Mouse (Mus musculus): ENCODE data around the gene Tubb2b. TPM values are rescaled to one million over a fixed set of nuclear protein-coding genes. Genes with fewer than 3 reads are reported as not detected.
A peak's percentile ranks its signal among the peaks of the same experiment; 100 is the strongest.

Tubb2b gene
- polyA plus RNA-seq, 1 experiment, result not detected

DNA sequence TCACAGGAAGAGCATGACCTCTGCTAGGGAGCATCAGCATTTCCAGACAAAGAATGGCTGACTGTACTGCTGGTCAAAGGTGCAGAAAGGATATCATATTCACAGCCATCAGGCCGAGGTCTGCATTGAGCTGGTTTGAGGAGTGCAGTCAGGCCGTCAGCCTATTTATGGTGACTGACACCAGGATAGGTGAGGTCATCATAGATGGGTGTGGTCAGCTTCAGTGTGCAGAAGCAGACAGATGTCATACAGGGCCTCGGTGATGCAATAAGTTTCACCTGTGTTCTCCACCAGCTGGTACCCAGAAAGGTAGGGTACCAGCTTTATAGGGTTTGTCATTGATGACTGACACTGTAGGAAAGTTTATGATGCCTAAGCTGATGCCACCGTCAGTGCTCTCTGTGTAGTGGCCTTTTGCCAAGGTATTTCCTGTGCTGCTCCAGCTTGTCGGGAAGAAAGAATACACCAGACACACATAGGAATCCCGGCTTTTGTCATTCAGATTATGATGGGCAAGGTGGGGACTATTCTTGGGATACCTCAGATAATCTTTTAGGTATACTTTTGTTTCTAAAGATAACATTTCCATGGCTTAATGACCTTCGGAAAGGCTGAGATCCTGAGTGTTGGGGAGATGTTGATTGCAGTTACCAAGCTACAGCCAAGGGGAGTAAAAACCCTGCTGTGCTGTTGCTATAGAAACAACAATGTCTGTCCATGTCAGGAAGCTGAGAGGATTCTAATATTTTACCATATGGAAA, 43.0 kb downstream of the Tubb2b start:
- TF ChIP-seq POLR2A (IDR thresholded peaks at IDR 0.05; ENCODE audit: insufficient read depth, low read depth, low read length) (no peak), CTCF (IDR thresholded peaks at IDR 0.05; ENCODE audit: insufficient read depth, low read depth, low read length) (no peak)
- peaks cover 14% of the 10 kb centered on the region for H3K4me1 ChIP-seq (ENCODE audit: control insufficient read depth, insufficient read depth, low read length)
- 42% methylated on average over 7 of the region's 7 CpGs for WGBS

DNA sequence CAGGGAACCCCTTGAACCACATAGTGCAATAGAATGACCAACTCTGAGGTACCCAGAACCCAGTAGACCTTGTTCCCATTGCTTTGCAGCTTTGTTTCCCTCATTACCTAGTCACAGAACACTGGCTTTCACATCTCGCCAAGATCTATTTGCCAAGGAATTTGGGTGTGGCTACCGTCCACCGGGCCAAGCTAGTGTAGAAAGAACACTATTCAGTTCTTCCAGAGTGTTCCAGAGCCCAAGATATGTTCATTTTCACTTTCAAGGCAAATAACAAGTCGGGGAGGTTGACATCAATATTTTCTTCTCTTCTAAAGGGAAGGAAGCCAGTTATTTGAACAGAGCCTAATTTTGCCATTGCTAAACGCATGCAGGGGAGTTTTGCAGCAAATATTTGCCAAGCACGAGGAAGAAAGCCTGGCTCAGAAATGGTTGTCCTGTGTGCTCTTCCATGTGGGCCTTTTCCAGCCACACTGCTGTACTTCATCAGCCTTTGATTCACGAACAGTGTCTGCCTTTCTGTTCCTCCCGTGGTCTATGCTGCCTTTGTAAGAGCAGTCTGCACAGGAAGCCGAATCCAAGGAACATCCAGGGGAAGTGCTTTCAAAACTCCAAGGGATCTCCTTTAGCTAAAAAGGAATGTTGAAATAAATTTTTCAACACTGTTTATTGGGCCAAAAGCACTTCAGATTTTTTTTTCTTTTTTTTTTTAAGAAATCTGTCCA, 46.1 kb downstream of the Tubb2b start:
- TF ChIP-seq POLR2A (IDR thresholded peaks at IDR 0.05; ENCODE audit: insufficient read depth, low read depth, low read length) (no peak), CTCF (IDR thresholded peaks at IDR 0.05; ENCODE audit: insufficient read depth, low read depth, low read length) (no peak)
- WGBS, result 31% methylated on average over 9 of the region's 9 CpGs
- Histone ChIP-seq H3K4me3 (ENCODE audit: insufficient read depth, low read depth, low read length) (no peak overlapping the region), H3K4me1 (ENCODE audit: control insufficient read depth, insufficient read depth, low read length) (peaks cover 16% of the 10 kb centered on the region), H3K27ac (ENCODE audit: insufficient read depth, low read depth, low read length) (peak overlapping the region; percentile 12; the same call in 1 of the 2 replicates)

More for the DNA sequence above, 43.0 kb downstream of the Tubb2b start:
- Histone ChIP-seq H3K27ac (ENCODE audit: insufficient read depth, low read depth, low read length) (peak overlapping the region; percentile 75), H3K4me3 (ENCODE audit: insufficient read depth, low read depth, low read length) (no peak overlapping the region)

DNA sequence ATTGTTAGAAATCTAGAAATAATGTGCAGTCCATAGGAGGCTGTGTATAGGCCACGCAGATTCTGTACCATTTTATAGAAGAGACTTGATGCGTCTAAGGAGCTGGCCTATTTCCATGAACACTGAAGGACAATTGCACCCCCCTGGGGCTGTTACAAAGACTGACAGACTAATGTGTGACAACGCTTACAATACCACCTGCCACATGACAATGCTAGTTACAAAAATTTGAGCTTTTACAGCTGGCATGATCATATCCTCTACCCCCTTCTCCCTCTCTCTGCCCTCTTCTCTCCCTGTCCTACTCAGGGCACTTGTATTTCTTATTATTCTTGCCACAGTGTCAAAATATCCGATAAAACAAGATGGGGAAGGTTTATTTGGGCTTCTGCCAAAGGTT, 48.3 kb downstream of the Tubb2b start:
- 87% methylated on average over 4 of the region's 4 CpGs for WGBS
- Histone ChIP-seq H3K4me3 (ENCODE audit: insufficient read depth, low read depth, low read length) (no peak overlapping the region), H3K27ac (ENCODE audit: insufficient read depth, low read depth, low read length) (no peak overlapping the region), H3K4me1 (ENCODE audit: control insufficient read depth, insufficient read depth, low read length) (peaks cover 10% of the 10 kb centered on the region)
- no peak for TF ChIP-seq POLR2A (IDR thresholded peaks at IDR 0.05; ENCODE audit: insufficient read depth, low read depth, low read length)
- TF ChIP-seq CTCF (IDR thresholded peaks at IDR 0.05; ENCODE audit: insufficient read depth, low read depth, low read length), result no peak

DNA sequence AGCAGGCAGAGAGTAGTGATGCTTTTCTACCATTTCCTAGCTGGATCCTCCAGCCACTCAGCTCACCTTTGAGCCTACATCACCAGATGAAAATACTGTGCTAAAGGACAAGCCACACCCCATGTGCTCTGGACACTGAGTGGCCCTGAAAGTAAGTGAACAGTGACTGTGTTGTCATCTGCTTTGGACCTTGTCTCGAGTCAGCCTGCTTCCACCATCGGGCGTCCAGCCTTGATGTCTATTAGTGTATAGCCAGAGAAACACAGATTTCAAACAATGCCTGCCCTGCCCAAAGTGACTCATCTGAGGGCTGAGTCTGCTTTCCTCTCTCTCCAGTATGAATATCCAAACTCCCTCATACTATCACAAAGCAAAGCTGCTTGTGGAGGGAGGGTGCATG, 50.5 kb downstream of the Tubb2b start:
- Histone ChIP-seq H3K27ac (ENCODE audit: insufficient read depth, low read depth, low read length) (no peak overlapping the region), H3K4me3 (ENCODE audit: insufficient read depth, low read depth, low read length) (no peak overlapping the region), H3K4me1 (ENCODE audit: control insufficient read depth, insufficient read depth, low read length) (peaks cover 13% of the 10 kb centered on the region)
- TF ChIP-seq POLR2A (IDR thresholded peaks at IDR 0.05; ENCODE audit: insufficient read depth, low read depth, low read length), result no peak
- no peak for TF ChIP-seq CTCF (IDR thresholded peaks at IDR 0.05; ENCODE audit: insufficient read depth, low read depth, low read length)
- WGBS, result 42% methylated on average over 3 of the region's 3 CpGs

DNA sequence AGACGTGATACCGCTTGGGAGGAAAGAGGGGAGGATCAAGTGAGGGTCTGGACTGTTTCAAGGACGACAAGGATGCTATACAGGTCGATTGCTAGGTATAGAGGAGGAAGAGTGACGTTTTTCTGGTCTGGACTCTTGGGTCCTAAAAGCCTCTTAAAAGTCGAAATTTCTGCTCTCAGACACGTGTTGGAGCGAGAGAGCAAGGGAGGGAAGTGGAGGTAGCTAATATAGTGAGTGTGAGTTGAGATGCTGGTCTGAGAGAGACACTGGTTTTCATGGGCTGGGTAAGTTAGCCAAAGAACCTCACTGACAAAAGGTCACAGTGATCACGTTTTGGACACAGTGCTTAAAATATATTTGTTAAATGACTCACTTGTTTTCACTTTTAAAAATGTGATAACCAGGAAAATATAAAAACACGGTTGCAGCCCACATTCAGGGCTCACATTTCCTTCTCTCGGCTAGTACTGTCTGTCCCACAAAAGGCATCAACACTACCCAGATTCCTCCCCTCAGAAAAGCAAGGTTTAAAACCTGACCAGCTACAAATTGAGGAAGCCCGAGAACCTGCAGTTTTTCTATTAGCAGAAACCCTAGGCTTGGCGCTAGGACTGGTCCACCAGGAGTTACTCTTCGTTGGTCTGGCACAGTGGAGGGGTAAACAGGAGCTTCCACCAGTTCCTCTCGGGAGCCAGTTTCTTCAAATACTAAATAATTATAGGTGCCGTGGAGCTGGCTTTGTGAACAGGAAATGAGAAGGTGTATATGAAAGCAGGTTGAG, 51.6 kb downstream of the Tubb2b start:
- WGBS, result 38% methylated on average over 16 of the region's 16 CpGs
- TF ChIP-seq POLR2A (IDR thresholded peaks at IDR 0.05; ENCODE audit: insufficient read depth, low read depth, low read length) (no peak), CTCF (IDR thresholded peaks at IDR 0.05; ENCODE audit: insufficient read depth, low read depth, low read length) (no peak)
- H3K4me3 ChIP-seq (ENCODE audit: insufficient read depth, low read depth, low read length), result peak overlapping the region; percentile 86; the same call in 1 of the 2 replicates
- peaks cover 16% of the 10 kb centered on the region for H3K4me1 ChIP-seq (ENCODE audit: control insufficient read depth, insufficient read depth, low read length)
- H3K27ac ChIP-seq (ENCODE audit: insufficient read depth, low read depth, low read length), result peak overlapping the region; percentile 70; the same call in 1 of the 2 replicates

DNA sequence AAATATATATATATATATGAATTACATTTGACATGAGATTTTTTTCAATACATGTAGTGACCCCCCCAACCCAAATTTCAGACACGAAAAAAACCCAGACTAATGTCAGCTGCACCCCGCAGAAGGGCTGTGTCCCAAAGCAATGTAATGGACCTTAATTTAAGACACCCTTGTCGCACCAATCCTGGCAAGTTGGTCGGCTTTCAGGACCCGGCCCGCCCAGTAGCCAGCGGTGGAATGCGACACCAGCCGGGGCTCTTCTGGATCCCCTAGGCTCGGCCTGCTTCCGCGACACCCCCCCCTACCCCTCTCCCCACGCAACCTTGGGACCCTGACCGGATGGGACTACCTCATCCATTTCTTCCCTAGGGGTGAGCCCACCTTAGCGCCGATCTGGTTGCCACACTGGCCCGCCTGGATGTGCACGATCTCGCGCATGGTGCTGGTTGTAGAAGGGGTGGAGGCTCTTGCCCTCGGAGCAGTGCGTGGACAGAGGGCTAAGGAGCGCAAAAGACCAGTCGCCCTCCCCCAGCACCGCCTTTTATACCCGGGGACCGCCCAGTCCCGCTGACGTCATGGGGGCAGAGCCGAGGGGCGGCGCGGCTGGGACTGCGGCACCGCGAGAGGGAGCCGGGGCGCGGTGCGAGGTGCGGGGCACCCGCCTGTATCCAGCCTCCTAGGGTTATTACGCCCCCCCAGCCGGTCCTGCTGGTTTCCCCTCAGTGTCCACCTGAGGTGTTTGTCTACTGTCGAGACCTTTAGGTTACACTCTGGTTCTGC, 52.6 kb downstream of the Tubb2b start, which contains the start of gene Tubb2a:
Gene Tubb2a, minus strand, starts transcription at position 516 of the 780 bp plus-strand sequence.
- Histone ChIP-seq H3K27ac (ENCODE audit: insufficient read depth, low read depth, low read length) (peak within 1 kb of the TSS; percentile 90), H3K4me3 (ENCODE audit: insufficient read depth, low read depth, low read length) (peak within 1 kb of the TSS; percentile 86), H3K4me1 (ENCODE audit: control insufficient read depth, insufficient read depth, low read length) (peaks cover 16% of the 10 kb centered on the region)
- WGBS, result under 1% methylated on average over 45 of the region's 45 CpGs
- TF ChIP-seq POLR2A (IDR thresholded peaks at IDR 0.05; ENCODE audit: insufficient read depth, low read depth, low read length), result peak; percentile 99
- TF ChIP-seq CTCF (IDR thresholded peaks at IDR 0.05; ENCODE audit: insufficient read depth, low read depth, low read length), result peak; percentile 20

Other genes with a start within 250 kb of the Tubb2b start
- gene Serpinb6c, start 224.8 kb downstream of the Tubb2b start, polyA plus RNA-seq (2012; ENCODE audit: insufficient read depth, insufficient read length, low replicate concordance, missing spikeins), result not detected in 2 replicates
- not detected in 2 replicates for gene Nqo2, start 165.8 kb downstream of the Tubb2b start, polyA plus RNA-seq (2012; ENCODE audit: insufficient read depth, insufficient read length, low replicate concordance, missing spikeins)
- gene Ripk1, start 128.1 kb downstream of the Tubb2b start, polyA plus RNA-seq (2012; ENCODE audit: insufficient read depth, insufficient read length, low replicate concordance, missing spikeins), result not detected in 2 replicates
- gene Serpinb6a, start 127.7 kb downstream of the Tubb2b start, polyA plus RNA-seq (2012; ENCODE audit: insufficient read depth, insufficient read length, low replicate concordance, missing spikeins), result not detected in 2 replicates
- not detected in 2 replicates for gene Bphl, start 92.9 kb downstream of the Tubb2b start, polyA plus RNA-seq (2012; ENCODE audit: insufficient read depth, insufficient read length, low replicate concordance, missing spikeins)
- not detected in 2 replicates for gene Tubb2a, start 52.5 kb downstream of the Tubb2b start, polyA plus RNA-seq (2012; ENCODE audit: insufficient read depth, insufficient read length, low replicate concordance, missing spikeins)
- gene Psmg4, start 32.5 kb upstream of the Tubb2b start, polyA plus RNA-seq (2012; ENCODE audit: insufficient read depth, insufficient read length, low replicate concordance, missing spikeins), result not detected in 2 replicates
- gene Slc22a23, start 214.7 kb upstream of the Tubb2b start, polyA plus RNA-seq (2012; ENCODE audit: insufficient read depth, insufficient read length, low replicate concordance, missing spikeins), result not detected in 2 replicates